Mouse (Mus musculus): ENCODE data around the gene Platr17.

- no peak for TF ChIP-seq POLR2A (IDR thresholded peaks at IDR 0.05; ENCODE audit: control insufficient read depth, low read depth, low read length)
- no peak for TF ChIP-seq CTCF (IDR thresholded peaks at IDR 0.05; ENCODE audit: control insufficient read depth, insufficient read depth, insufficient replicate concordance, low read depth, low read length)
These were observed 9.0 kb downstream of the Platr17 start for GRCm38 (mm10) chr17:33913905-33914304.

Data from testis, adult 2 months (tissue).